Mouse (Mus musculus): ENCODE data around the gene Rps3a1.
A peak's percentile ranks its signal among the peaks of the same experiment; 100 is the strongest.
"Not testable (repeated sequence)": the region's sequence is repeated elsewhere in the genome, so short reads cannot be mapped to it uniquely, and the experiment has no call there.

Rps3a1 gene

DNA sequence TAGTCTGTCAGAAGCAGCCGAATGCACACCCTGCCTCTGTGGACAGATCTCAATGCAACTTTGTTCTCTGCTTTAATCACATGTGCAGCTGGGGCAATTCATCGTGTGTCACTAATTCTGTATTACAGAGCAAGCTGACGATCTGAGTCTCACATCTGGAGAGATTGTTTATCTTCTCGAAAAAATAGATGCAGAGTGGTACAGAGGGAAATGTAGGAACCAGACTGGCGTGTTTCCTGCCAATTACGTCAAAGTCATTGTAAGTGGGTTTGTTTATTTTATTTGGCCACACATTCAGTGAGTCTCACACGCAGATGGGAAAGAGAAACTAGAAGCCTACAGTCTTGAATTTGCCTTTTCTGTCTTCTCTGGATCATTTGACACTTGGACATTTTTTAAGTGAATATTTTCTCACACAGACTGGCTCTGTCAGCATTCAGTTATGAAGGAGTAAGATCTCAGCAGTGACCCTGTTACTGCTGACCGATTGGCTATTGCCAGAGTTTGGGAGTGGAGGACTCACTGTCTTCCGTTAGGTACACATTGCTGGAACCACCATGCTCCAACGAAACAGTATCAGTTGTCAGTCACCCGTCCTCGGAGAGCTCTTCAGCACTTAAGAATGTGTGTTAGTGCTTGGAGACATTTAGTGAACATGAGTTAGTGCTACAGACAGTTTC lies 27.7 kb downstream of the Rps3a1 start:
- DNase-seq = no peak

DNA sequence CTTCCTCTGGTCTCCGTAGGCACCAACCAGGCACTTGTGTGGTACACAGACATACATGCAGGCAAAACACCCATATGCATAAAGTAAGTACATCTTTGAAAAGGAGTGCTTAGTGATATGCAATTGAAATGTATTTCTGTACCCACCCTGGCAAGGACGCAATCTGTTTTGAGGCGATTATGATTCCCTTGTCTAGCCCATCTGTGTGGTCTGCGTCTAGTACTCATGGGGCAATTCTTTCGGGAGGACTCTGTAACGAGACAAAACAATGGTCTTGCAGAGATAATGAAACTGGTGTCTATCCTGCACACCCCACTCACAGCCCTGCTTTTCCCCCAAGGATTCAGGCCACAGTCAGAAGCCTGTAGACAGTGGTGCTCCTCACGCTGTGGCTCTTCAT lies 29.7 kb downstream of the Rps3a1 start:
- DNase-seq = no peak

DNA sequence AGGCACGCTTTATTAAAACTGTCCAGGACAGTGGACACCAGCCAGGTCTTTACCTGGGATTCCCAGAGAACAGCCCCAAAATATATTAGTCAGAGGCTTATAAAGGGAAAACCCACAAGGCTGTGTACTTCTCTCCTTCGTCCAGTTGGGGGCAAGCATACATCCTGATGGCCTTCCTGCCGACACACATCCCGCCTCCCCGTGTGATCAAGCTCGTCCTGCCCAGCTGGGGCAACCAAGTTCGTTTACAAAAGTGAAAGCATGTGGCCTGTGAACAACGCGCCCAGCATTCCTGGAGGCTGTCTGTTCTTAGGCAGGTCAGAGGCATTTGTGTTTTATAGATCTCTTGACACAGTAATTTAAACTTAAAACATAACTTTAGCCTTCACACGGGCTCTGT lies 32.4 kb downstream of the Rps3a1 start:
- DNase-seq = peak; percentile 33

DNA sequence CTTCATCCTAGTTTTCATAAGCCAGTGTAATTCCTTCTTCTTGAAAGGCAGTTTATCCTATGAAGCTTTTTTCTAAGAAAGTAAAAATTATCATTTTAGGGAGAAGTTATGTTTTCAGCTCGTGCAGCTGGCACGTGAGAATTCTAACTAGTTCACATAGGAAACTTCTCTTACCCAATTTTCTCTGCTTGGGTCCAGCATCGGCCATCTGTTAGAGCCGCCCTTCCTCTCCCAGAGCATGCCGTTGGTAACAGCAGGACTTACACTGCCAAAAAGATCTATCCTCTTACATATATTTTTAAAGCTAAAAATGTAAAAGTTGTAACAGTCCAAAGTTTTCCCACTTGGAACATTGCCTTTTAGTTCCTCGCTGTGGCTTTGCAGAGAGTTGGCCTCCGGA lies 33.4 kb downstream of the Rps3a1 start:
- no peak for DNase-seq

DNA sequence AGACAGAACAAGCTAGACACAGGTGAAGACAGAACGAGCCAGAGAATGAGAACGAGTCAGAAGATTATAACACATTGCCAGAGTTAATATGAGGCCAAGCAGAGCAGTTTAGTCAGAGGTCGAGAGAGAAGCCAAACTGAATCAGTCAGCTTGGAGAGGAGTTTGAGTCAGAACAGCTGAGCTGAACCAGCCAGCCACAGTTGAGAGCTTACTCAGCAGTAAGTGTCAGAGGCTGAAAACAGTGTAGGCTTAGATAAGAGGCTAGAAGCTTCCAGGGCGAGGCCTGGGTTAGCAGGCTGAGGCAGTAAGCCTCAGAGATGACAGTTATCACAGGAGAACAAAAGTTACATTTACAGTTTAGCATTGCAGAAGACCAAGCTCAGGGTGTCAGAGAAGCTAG lies 33.9 kb downstream of the Rps3a1 start:
- DNase-seq = no peak

DNA sequence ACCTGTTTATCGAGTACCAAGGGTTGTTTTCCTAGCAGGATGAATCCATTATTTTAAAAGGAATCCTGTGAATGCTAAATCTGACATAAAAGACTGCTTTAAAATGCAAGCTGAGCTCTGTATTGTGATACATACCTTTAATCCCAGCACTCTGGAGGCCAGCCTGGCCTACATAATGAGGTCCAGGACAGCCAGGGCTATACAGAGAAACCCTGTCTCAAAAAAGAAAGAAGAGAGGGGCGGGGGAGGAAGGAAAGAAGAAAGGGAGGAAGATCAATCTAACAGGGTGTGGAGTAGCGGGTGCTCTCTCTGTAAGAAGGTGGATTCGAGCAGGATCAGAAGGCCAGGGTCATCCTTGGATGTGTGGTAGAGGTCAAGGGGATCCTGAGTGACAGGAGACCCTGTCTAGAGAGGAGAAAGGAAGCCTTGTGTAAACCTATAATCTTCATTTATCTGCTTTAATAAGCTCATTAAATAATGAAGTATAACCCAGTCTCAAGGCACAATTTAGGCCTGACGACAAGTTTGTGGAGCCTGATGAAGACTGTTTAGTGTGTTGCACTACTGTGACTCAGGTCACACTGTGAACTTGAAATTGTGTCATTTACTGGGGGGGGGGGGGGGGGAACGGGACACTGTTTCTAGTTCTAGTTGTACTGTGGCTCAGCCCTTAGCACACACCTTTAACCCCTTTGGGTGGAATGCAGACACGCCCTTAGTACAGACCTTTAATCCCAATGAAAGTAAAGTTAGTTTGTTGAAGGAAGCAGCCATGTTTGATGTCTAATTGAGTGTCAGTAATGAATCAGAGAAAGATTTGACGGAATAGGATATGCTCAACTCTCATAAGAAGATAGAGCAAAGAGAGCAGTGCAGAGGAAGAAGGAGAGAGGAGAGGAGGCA lies 34.6 kb downstream of the Rps3a1 start:
- DNase-seq = no peak

DNA sequence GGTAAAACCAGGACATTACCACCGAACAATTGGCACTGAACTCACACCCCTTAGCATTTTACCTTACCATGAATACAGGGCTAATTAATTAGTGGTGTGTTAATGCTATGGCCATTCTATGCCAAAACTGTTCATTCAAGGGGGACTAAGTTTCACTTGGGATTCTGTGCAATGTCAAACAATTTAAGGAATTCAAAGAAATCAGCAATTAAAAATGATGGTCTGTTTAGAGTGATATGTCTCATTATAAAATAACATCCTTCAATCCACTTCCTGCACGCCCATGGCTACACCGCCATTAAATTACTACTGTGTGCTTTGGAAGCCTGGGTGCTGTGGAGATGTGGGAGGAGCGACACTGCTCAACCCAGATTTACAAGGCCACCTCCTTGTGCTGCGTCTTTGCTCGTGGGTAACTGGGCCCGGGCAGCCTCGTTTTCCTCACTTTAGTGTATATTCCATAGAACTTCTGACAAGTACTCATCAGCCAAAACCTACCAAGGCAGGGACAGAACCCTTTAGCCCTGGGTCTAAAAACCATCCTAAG lies 36.3 kb downstream of the Rps3a1 start:
- no peak for DNase-seq

DNA sequence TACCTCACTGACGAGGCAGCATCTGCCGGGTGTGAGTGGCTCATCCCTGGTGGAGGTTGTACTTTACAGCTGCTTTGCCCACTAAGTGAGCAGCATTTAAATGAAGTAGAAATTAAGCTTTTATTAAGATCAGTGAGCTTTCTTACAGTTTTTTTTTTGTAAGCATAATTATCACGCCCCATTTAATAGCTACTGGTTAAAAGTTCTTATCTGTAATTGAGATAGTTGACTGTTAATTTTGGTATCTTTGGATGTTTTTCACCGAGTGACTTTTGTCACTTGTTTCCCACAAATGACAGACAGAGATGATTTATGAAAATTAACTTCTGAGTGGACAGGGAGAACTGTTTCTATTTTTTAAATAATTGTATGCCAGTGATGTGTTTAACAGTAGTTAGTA lies 37.6 kb downstream of the Rps3a1 start:
- no peak for DNase-seq

DNA sequence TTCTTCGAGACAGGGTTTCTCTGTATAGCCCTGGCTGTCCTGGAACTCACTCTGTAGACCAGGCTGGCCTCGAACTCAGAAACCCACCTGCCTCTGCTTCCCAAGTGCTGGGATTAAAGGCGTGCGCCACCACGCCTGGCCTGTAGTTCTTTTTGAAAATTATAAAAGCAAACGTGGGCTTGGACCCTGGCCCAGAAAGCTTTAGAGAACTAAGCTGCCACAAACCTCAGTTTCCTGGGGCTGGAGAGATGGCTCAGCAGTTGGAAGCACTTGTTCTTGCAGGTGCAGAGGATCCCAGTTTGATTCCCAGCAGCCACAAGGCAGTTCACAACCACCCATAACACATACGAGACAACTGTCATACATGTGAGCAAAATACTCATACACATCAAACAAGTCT lies 38.1 kb downstream of the Rps3a1 start:
- not testable (repeated sequence) for DNase-seq

DNA sequence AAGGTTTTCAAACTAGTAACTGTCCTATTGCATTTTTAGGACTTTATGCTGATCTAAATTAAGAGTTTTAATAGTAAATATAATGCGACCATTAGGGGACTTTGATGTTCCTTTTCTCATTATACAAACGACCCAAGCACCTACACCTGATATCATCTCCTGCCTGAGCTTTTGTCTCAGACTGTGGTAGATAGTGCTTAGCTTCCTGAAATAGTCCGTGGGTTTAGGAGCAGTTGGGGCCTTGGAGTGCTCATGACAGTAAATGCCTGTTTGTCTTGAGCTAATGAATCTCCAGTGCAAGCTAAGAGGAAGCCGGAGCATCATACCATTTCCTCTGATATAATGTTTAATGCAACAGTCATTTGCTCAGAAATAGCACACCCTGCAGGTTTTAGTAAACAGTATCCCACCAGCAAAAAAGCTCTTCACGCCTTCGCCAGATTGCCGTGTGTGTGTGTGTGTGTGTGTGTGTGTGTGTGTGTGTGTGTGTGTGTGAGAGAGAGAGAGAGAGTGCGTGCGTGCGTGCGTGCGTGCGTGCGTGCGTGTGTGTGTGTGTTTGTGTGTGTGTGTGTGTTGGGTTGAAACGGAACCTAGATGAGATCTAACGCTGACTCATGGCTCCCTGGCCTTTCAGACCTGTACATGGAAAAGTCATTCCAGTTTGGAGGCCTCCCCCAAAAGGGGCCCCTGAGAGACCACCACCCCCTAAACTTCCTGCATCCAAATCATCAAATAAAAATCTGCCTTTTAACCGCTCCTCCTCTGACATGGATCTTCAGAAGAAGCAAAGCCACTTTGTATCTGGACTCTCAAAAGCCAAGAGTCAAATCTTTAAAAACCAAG lies 38.8 kb downstream of the Rps3a1 start:
- DNase-seq = no peak

DNA sequence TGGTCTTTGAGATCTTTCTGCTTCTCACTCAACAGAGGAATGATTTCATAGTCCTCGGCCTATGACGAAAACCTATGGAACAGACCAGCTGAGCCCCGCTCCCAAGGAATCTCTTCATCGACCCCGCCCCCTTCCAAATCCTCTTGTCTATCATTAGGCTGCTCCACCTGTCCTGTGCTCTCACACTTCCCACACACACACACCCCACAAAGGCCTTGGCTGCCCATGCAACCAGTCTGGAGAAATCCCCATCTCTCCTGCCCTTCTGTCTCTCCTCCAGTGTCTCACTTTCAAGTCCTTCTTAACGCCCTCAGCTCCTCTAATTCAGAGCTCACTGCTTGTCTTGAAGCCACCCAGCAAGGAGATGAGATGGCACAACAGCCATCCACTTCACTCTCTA lies 40.5 kb downstream of the Rps3a1 start:
- no peak for DNase-seq

DNA sequence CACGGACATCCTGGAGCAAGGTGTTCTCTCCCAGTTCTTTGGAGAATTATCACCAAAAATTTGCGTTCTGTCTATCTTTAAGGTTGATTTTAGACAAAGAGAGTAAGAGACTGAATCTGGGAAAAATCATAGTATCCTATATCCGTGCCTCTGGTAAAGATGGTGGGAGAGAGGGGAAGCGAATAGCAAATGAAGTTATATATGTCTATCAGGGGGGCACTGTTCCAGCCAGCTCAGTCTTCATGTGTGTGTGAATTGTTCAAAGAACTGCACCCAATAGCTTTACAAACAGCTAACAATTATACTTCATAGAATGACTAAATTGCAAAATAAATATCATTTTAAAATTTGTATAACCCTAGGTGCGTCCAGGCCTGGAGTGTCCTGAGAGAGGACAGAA lies 48.6 kb downstream of the Rps3a1 start:
- no peak for DNase-seq

DNA sequence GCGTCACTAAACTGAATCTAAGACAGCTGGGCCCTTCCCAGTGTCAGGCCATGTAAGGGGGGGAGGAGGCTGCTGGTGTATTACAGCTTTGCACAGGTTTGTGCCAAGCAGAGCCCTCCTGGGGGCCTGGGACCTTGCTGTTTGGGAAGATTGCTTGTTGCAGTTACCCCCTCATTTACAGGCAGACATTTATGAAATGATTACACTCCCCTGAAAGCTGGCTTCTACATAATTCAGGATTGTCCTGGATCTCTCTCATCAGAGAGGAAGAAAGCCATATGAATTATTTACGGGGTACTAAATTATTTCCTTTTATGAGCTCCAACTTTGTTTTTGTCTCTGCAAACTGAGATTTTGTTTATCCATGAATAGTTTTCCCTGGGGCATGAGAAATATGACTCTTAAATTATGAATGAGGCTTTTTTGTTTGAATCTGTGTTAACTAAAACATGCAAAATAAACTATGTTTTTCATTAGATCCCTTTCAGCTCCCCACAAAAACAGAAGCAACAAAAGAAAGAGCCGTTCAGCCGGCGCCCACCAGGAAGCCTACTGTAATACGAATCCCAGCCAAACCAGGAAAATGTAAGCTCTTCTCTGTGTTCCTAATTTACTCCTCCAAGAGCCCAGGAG lies 49.2 kb downstream of the Rps3a1 start:
- no peak for DNase-seq
